Mouse (Mus musculus) embryonic fibroblast, embryonic 13.5 days (primary cell): ENCODE results near the gene 1700029P11Rik.

Experiments used
- CTCF ChIP-seq: IDR thresholded peaks from 2 replicates; pipeline ENCODE4 v1.5.1; 2011; ENCODE audit warnings: mild to moderate bottlenecking, control low read depth, low read length, moderate library complexity, borderline replicate concordance; ENCODE audit not compliant: insufficient read depth
- POLR2A ChIP-seq: IDR thresholded peaks from 2 replicates; pipeline ENCODE4 v1.6.1; 2011; ENCODE audit warnings: low read depth, mild to moderate bottlenecking, control low read depth, low read length, moderate library complexity

DNA sequence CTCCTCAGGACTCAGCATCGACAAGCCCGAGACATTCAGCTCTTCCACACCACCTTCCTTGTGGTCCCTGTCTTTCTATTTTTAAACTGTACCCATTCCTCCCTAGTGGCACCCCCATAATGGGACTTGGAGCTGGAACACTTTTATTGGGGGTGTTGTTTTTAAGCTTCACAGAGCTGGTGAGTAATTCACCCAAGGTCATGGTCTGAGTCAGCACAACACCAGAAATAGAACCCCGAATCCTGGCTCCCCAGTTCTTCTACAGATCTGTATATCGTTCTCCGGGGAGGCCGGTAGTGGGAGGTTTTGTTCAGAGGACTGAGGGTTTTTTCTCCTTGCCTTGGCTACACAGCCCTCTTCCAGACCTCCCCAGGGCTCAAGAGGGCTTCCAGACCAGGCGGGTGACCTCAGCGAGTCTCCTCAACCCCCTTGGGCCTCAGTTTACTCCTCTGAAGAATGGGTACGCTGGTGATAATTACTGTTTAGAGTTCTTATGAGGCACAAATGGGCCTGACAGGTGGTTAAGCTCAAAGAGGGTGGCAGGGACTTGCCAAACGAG is 41.1 kb upstream of the 1700029P11Rik start:
- TF ChIP-seq CTCF (no peak), POLR2A (no peak)
